Mouse (Mus musculus): ENCODE data around the gene Hist1h3c. TPM values are rescaled to one million over a fixed set of nuclear protein-coding genes. Genes with fewer than 3 reads are reported as not detected.
A peak's percentile ranks its signal among the peaks of the same experiment; 100 is the strongest.
"Not testable (repeated sequence)": the region's sequence is repeated elsewhere in the genome, so short reads cannot be mapped to it uniquely, and the experiment has no call there.

Gene Hist1h3c
- total RNA-seq, 2 experiments from 2014 or later: 86.2 to 86.5 TPM

GRCm38 (mm10) chr13:23705751-23706356 is 39.5 kb downstream of the Hist1h3c start:
- DNase-seq: no peak

DNA sequence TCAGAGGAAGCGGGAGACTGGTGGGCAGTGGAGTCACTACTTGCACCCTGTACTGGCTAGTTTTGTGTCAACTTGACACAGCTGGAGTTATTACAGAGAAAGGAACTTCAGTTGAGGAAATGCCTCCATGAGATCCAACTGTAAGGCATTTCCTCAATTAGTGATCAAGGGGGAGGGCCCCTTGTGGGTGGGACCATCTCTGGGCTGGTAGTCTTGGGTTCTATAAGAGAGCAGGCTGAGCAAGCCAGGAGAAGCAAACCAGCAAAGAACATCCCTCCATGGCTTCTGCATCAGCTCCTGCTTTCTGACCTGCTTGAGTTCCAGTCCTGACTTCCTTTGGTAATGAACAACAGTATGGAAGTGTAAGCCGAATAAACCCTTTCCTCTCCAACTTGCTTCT is 42.6 kb downstream of the Hist1h3c start:
- not testable (repeated sequence) for DNase-seq

GRCm38 (mm10) chr13:23702220-23702619 is 43.2 kb downstream of the Hist1h3c start:
- no peak for DNase-seq

DNA sequence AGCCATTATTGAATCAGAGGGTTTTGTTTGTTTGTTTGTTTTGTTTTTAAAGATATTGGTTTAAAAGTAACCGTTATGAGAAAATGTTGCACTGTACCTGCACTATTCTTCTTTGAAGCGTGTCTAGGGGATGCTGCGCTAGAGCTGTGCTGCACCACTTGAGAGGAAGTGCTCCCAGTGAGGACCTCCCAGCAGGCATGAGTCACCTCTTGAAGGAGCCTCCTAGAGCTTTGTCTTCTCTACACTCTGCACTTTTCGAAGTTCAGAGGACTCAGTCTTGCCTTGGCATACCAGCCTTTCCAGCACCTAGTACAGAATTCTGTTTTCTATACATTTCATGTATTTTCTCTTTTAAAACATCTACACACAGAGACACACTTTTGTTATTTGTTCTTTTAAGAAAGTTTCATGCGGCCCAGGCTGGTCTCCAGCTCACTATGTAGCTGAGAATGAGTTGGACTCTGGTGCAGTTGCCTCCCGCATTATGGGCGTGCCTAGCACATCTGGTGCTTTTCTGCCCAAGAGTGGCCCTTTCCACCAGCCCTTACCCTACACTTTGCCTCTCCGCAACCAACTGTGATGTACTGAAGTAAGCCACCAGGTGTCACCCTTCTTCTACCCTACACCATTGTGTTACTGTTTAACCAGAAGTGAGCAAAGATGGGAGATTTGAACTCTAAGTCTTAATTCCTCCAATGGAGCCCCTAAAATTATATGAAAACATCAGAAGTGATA is 44.4 kb downstream of the Hist1h3c start:
- DNase-seq: peak; percentile 49

GRCm38 (mm10) chr13:23699767-23700166 is 45.6 kb downstream of the Hist1h3c start:
- DNase-seq: no peak

GRCm38 (mm10) chr13:23698996-23699395 is 46.4 kb downstream of the Hist1h3c start:
- no peak for DNase-seq

- peak; percentile 93 for DNase-seq
Observed at GRCm38 (mm10) chr13:23698300-23698693, 47.1 kb downstream of the Hist1h3c start, which contains the start of gene Hist1h4c. Gene Hist1h4c, minus strand, starts transcription at chr13:23698454.

DNA sequence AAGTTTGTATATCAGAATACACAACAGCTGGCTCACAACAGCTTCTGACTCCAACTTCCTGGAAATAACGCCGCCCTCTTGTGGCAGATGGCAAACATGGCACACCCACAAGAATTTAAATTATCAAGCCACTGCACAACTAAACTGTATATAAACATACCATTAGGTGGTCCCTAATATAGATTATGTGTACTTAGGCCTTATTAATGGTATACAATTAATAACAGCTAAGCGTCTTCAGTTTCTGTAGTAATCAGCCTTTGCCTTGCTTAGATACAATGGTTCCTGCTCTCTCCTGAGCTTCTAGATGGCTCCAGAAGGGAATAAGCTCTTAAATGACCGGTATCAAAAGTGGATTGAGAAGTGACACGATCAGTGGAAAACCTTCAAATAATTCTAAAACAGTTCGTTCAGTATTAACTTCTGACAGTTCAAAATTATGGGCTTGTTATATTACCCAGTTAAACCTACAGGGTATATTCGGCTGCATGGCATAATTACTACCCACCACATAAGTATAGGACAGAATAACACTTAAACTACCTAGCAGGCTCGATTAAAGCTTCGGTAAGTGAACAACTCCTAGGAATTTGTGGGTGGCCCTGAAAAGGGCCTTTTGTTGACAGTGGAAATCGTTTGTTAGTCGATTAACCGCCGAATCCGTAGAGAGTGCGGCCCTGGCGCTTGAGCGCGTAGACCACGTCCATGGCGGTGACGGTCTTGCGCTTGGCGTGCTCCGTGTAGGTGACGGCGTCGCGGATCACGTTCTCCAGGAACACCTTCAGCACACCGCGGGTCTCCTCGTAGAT is 47.7 kb downstream of the Hist1h3c start:
- DNase-seq: no peak

- no peak for DNase-seq
Observed at GRCm38 (mm10) chr13:23696061-23696474, 49.3 kb downstream of the Hist1h3c start.

- no peak for DNase-seq
Observed at GRCm38 (mm10) chr13:23695514-23695913, 49.9 kb downstream of the Hist1h3c start, which contains the start of gene Hist1h1t. Gene Hist1h1t, plus strand, starts transcription at chr13:23695814.

Small RNAs within 50 kb of the gene (microRNA-seq; reads per million reads assigned to microRNA genes)
- gene Gm44314 (0 reads per million in 2 experiments), gene Gm44484 (0 reads per million in 2 experiments)

Other genes with a start within 250 kb of the Hist1h3c start
- 100 to 1,000 TPM; 473 to 507 TPM for gene Hist1h4h, start 214.6 kb downstream of the Hist1h3c start, total RNA-seq (2021)
- 100 to 1,000 TPM; 189 to 190 TPM for gene Hist1h2af, start 211.7 kb downstream of the Hist1h3c start, total RNA-seq (2021)
- gene Hist1h3g, start 210.2 kb downstream of the Hist1h3c start, total RNA-seq (2021): 10 to 100 TPM; 58.4 to 59.9 TPM
- gene Hist1h2bh, start 202.2 kb downstream of the Hist1h3c start, total RNA-seq (2021): 10 to 100 TPM; 11.8 to 13.3 TPM
- gene Hist1h3f, start 201.6 kb downstream of the Hist1h3c start, total RNA-seq (2021): 10 to 100 TPM; 53.8 to 66.7 TPM
- gene Hist1h4f, start 194.0 kb downstream of the Hist1h3c start, total RNA-seq (2021): 100 to 1,000 TPM; 285 to 328 TPM
- 10 to 100 TPM; 17.8 to 19.5 TPM for gene Hist1h1d, start 192.3 kb downstream of the Hist1h3c start, total RNA-seq (2021)
- gene Hist1h3e, start 183.2 kb downstream of the Hist1h3c start, total RNA-seq (2021): 100 to 1,000 TPM; 121 to 135 TPM
- 10 to 100 TPM; 34.2 to 37.9 TPM for gene Hist1h2ae, start 174.4 kb downstream of the Hist1h3c start, total RNA-seq (2021)
- 100 to 1,000 TPM; 245 to 257 TPM for gene Hist1h2bg, start 174.2 kb downstream of the Hist1h3c start, total RNA-seq (2021)
- gene Hist1h2bf, start 171.4 kb downstream of the Hist1h3c start, total RNA-seq (2021): 100 to 1,000 TPM; 121 to 140 TPM
- 10 to 100 TPM; 16.0 to 20.6 TPM for gene Hist1h2ad, start 171.2 kb downstream of the Hist1h3c start, total RNA-seq (2021)
- 10 to 100 TPM; 25.8 to 30.6 TPM for gene Hist1h3d, start 169.8 kb downstream of the Hist1h3c start, total RNA-seq (2021)
- gene Hist1h4d, start 164.0 kb downstream of the Hist1h3c start, total RNA-seq (2021): 100 to 1,000 TPM; 165 to 171 TPM
- 10 to 100 TPM; 36.6 to 38.0 TPM for gene Hist1h2be, start 124.5 kb downstream of the Hist1h3c start, total RNA-seq (2021)
- 100 to 1,000 TPM; 182 to 186 TPM for gene Hist1h1e, start 123.0 kb downstream of the Hist1h3c start, total RNA-seq (2021)
- gene Hist1h2ac, start 61.7 kb downstream of the Hist1h3c start, total RNA-seq (2021): 1 to 10 TPM; 6.3 to 6.7 TPM
- 10 to 100 TPM; 87.0 to 92.4 TPM for gene Hist1h2bc, start 61.4 kb downstream of the Hist1h3c start, total RNA-seq (2021)
- under 1 TPM; 0.59 to 0.63 TPM for gene Hist1h1t, start 49.8 kb downstream of the Hist1h3c start, total RNA-seq (2021)
- 100 to 1,000 TPM; 153 to 157 TPM for gene Hist1h4c, start 47.1 kb downstream of the Hist1h3c start, total RNA-seq (2021)
- 1 to 10 TPM; 8.1 to 9.5 TPM for gene Hfe, start 34.7 kb downstream of the Hist1h3c start, total RNA-seq (2021)
- gene Hist1h1c, start 6.8 kb downstream of the Hist1h3c start, total RNA-seq (2021): 100 to 1,000 TPM; 361 to 459 TPM
- gene Hist1h2bb, start 1.1 kb upstream of the Hist1h3c start, total RNA-seq (2021): 100 to 1,000 TPM; 106 to 125 TPM
- gene Hist1h2ab, start 5.5 kb upstream of the Hist1h3c start, total RNA-seq (2021): 100 to 1,000 TPM; 187 to 217 TPM
- 100 to 1,000 TPM; 213 to 261 TPM for gene Hist1h3b, start 6.7 kb upstream of the Hist1h3c start, total RNA-seq (2021)
- 100 to 1,000 TPM; 131 to 149 TPM for gene Hist1h4b, start 11.4 kb upstream of the Hist1h3c start, total RNA-seq (2021)
- 100 to 1,000 TPM; 140 to 160 TPM for gene Hist1h4a, start 15.6 kb upstream of the Hist1h3c start, total RNA-seq (2021)
- gene Hist1h3a, start 16.8 kb upstream of the Hist1h3c start, total RNA-seq (2021): 100 to 1,000 TPM; 159 to 176 TPM
- 100 to 1,000 TPM; 124 to 147 TPM for gene Hist1h1a, start 18.1 kb upstream of the Hist1h3c start, total RNA-seq (2021)
- gene Trim38, start 24.3 kb upstream of the Hist1h3c start, total RNA-seq (2021): not detected
- under 1 TPM in 1 of 2 experiments, not detected in 1; 0.11 TPM for gene Slc17a2, start 61.4 kb upstream of the Hist1h3c start, total RNA-seq (2021)
- gene Slc17a3, start 93.8 kb upstream of the Hist1h3c start, total RNA-seq (2021): under 1 TPM in 1 of 2 experiments, not detected in 1; 0.07 TPM
- not detected for gene Slc17a1, start 122.1 kb upstream of the Hist1h3c start, total RNA-seq (2021)
- gene Slc17a4, start 169.4 kb upstream of the Hist1h3c start, total RNA-seq (2021): not detected
- gene Hist1h2ba, start 188.6 kb upstream of the Hist1h3c start, total RNA-seq (2021): not detected
- not detected for gene Hist1h2aa, start 188.9 kb upstream of the Hist1h3c start, total RNA-seq (2021)
- not detected for gene Scgn, start 245.6 kb upstream of the Hist1h3c start, total RNA-seq (2021)

Measured in gastrocnemius, postnatal 10 days (tissue).